Mouse (Mus musculus) intestine, embryonic 14.5 days (tissue): ENCODE measurements around the gene Slc12a1. TPM values are rescaled to one million over a fixed set of nuclear protein-coding genes. Genes with fewer than 3 reads are reported as not detected.

Experiments
- ATAC-seq: fragments of 200-750 bp; cut with Nextera tagmentation; replicated peaks from 2 replicates; pipeline ENCODE4 v1.8.0; 2017; ENCODE audit warnings: low read depth, moderate number of reproducible peaks, moderate TSS enrichment, moderate library complexity; ENCODE audit not compliant: low FRiP score, low TSS enrichment
- DNase-seq: peaks from one replicate; pipeline ENCODE4 v3.0.0-alpha.2; 2018; ENCODE audit warnings: low spot score
- H3K27ac ChIP-seq: fragments of 300-500 bp; sonication (generic); 2 replicates; pipeline ENCODE4 v1.5.1; 2014; ENCODE audit warnings: low read depth, mild to moderate bottlenecking, control low read depth
- H3K27me3 ChIP-seq: fragments of 300-500 bp; sonication (generic); replicated peaks from 2 replicates; pipeline ENCODE4 v1.6.1; 2014; ENCODE audit warnings: low read length, control low read depth; ENCODE audit not compliant: control insufficient read depth, insufficient read depth
- H3K36me3 ChIP-seq: fragments of 300-500 bp; sonication (generic); 2 replicates; pipeline ENCODE4 v1.6.1; 2014; ENCODE audit warnings: low read length, control low read depth; ENCODE audit not compliant: control insufficient read depth, insufficient read depth
- H3K4me1 ChIP-seq: fragments of 300-500 bp; sonication (generic); replicated peaks from 2 replicates; pipeline ENCODE4 v1.6.1; 2014; ENCODE audit warnings: low read length, control low read depth, mixed read lengths; ENCODE audit not compliant: control insufficient read depth, insufficient read depth
- H3K4me2 ChIP-seq: fragments of 300-500 bp; sonication (generic); 2 replicates; pipeline ENCODE4 v1.6.1; 2014; ENCODE audit warnings: low read length
- H3K4me3 ChIP-seq: fragments of 300-500 bp; sonication (generic); 2 replicates; pipeline ENCODE4 v1.5.1; 2014; ENCODE audit warnings: low read depth, low read length, control low read depth, mixed read lengths
- H3K9ac ChIP-seq: fragments of 300-500 bp; sonication (generic); 2 replicates; pipeline ENCODE4 v1.6.1; 2014; ENCODE audit warnings: mild to moderate bottlenecking, low read length
- H3K9me3 ChIP-seq: fragments of 300-500 bp; sonication (generic); 2 replicates; pipeline ENCODE4 v1.6.1; 2016; ENCODE audit warnings: low read length, control low read depth; ENCODE audit not compliant: control insufficient read depth
- WGBS: fragments of 180-500 bp; shearing (Covaris S2); extraction: QIAGEN DNeasy Blood & Tissue Kit; methylation state at CpG from one replicate; pipeline ENCODE4 v1.1.7; 2014; 5-methylcytosine and 5-hydroxymethylcytosine counted together
- polyA plus RNA-seq: library from polyadenylated mRNA; unstranded; fragments of >200 nt; fragmentation: Nextera tagmentation; extraction: Ambion mirVana; gene quantifications from 2 replicates; pipeline ENCODE4 v1.2.1, GENCODE M21; 2014

Slc12a1 gene
- polyA plus RNA-seq, 1 experiment from 2014 or later, result not detected

- no peaks in the 10 kb centered on the region for H3K9me3 ChIP-seq
These were observed 65.0 kb downstream of the Slc12a1 start for GRCm38 (mm10) chr2:125217286-125217685.

DNA sequence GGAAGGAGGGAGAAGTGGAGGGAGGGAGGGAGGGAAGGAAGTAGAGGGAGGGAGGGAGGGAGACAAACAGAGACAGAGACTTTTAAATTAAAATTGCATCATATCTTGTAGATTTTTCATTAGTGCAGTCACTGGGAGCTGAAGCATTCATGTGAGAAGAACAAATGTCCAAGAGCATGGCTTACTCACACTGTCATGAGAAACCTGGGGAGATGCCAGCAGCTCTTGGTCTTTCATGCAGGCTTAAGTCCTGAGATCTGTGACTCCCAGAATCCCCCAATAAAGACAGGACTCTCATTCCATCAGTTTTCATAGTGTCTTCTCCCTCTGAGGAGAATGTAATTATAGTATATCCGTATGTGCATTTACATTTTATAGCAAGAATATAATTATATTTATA, 66.3 kb downstream of the Slc12a1 start:
- Histone ChIP-seq H3K4me1 (no peaks in the 10 kb centered on the region), H3K36me3 (no peaks in the 10 kb centered on the region), H3K27me3 (no peaks in the 10 kb centered on the region), H3K9ac (no peak overlapping the region), H3K4me3 (no peak overlapping the region), H3K27ac (no peak overlapping the region), H3K4me2 (no peak overlapping the region), H3K9me3 (no peaks in the 10 kb centered on the region)
- ATAC-seq (no peak), DNase-seq (no peak)
- 89% methylated on average over 1 of the region's 1 CpGs for WGBS

More at GRCm38 (mm10) chr2:125217286-125217685, 65.0 kb downstream of the Slc12a1 start:
- H3K4me1 ChIP-seq, result no peaks in the 10 kb centered on the region
- WGBS, result 68% methylated on average over 6 of the region's 6 CpGs
- H3K27ac ChIP-seq, result no peak overlapping the region
- no peaks in the 10 kb centered on the region for H3K36me3 ChIP-seq
- ATAC-seq (no peak), DNase-seq (no peak)
- H3K4me2 ChIP-seq, result no peak overlapping the region
- no peaks in the 10 kb centered on the region for H3K27me3 ChIP-seq
- no peak overlapping the region for H3K9ac ChIP-seq
- no peak overlapping the region for H3K4me3 ChIP-seq

- Histone ChIP-seq H3K9me3 (no peaks in the 10 kb centered on the region), H3K36me3 (no peaks in the 10 kb centered on the region), H3K27ac (no peak overlapping the region), H3K9ac (no peak overlapping the region), H3K4me2 (no peak overlapping the region), H3K27me3 (no peaks in the 10 kb centered on the region), H3K4me3 (no peak overlapping the region), H3K4me1 (no peaks in the 10 kb centered on the region)
- DNase-seq (no peak), ATAC-seq (no peak)
- WGBS, result 74% methylated on average over 3 of the region's 3 CpGs
These were observed 67.0 kb downstream of the Slc12a1 start for GRCm38 (mm10) chr2:125219268-125219667.

DNA sequence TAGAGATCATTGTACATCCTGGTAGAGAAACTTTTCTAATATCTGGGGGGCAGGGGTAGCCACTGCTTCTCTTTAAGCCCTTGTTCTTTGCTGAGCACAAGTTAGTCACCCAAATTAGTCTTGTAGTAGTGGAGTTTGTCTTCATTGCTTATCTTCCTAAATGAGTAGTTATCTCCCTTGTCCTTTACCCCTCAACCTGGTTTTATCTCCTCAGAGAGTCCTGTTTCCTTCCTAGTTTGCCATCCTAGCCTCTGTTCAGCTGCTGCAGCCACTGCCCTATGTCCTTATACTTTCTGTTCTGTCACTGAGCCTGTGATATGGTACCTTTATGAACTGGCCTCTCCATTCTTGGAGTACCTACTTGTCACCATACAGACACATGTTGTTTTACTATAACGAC, 69.4 kb downstream of the Slc12a1 start:
- 76% methylated on average over 1 of the region's 1 CpGs for WGBS
- Histone ChIP-seq H3K9me3 (no peaks in the 10 kb centered on the region), H3K4me3 (no peak overlapping the region)

DNA sequence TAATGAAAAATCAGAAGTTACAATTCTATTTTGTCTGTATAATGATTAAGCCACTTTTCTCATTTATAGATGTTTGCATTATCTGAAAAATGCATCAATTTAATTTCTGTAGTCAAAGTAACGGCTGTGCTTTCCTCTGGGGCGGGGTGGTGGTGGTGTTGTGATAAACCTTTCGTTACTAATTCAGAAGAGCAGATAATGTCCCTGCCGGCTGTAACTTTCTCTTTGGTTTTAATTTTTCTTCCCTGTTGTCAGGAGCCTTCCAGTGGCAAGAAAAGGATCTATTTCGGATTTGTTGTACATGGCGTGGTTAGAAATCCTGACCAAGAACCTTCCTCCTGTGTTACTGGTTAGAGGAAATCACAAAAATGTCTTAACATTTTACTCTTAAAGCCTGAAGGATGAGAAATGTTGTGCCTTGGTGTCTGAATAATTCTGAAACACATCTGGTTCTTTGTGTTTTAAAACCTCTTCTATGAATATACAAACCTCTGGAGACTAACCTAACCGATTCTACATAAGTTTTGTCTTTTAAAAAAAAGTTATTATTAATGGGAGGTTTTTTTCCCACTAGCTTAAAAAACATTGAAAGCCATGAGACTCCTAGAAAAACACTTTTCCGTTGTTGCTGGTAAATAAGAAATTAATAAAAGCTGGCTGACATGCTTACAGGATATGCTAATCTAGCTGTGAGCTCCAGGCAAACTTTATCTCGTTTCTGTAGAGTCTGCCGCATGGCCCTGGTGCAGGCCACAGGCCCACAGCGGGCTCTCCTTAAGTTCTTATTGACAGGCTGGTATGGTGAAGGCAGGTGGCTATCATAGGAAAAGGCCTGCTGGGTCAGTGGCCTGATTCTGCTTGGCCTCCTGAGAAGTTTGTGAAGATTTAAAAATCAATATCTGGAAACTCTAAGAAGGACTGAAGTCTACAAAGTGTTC, 76.4 kb downstream of the Slc12a1 start:
- no peaks in the 10 kb centered on the region for H3K4me1 ChIP-seq
- 74% methylated on average over 11 of the region's 11 CpGs for WGBS
- H3K4me3 ChIP-seq, result no peak overlapping the region
- H3K27ac ChIP-seq, result no peak overlapping the region
- H3K9ac ChIP-seq, result no peak overlapping the region
- ATAC-seq (no peak), DNase-seq (no peak)
- H3K4me2 ChIP-seq, result no peak overlapping the region
- no peaks in the 10 kb centered on the region for H3K27me3 ChIP-seq
- no peaks in the 10 kb centered on the region for H3K36me3 ChIP-seq
- no peaks in the 10 kb centered on the region for H3K9me3 ChIP-seq

More for the DNA sequence above, 69.4 kb downstream of the Slc12a1 start:
- no peak overlapping the region for H3K9ac ChIP-seq
- DNase-seq (no peak), ATAC-seq (no peak)
- H3K36me3 ChIP-seq, result no peaks in the 10 kb centered on the region
- H3K4me1 ChIP-seq, result no peaks in the 10 kb centered on the region
- no peak overlapping the region for H3K4me2 ChIP-seq
- no peak overlapping the region for H3K27ac ChIP-seq
- H3K27me3 ChIP-seq, result no peaks in the 10 kb centered on the region

DNA sequence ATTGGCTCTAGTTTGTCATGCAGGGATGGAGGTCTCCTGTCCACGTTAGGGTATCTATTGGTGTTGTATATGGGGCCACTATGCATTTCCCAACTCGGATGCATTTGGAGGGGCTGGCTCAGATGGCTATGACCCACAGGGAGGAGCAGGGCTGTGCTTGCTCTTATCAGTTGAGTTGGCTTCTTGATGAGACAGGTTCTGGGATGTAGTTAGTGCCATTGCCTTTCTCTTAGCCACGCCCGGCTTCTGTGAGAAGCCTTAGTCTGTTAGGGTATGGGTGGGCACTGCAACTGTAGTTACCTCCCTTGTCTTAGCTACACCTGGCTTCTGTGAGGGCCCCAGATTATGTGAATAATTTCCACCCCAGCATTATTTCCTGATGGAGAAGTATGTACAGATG, 79.9 kb downstream of the Slc12a1 start:
- Histone ChIP-seq H3K9ac (no peak overlapping the region), H3K27ac (no peak overlapping the region), H3K27me3 (no peaks in the 10 kb centered on the region), H3K36me3 (no peaks in the 10 kb centered on the region), H3K9me3 (no peaks in the 10 kb centered on the region), H3K4me1 (no peaks in the 10 kb centered on the region), H3K4me2 (no peak overlapping the region), H3K4me3 (no peak overlapping the region)
- DNase-seq (no peak), ATAC-seq (no peak)
- 85% methylated on average over 4 of the region's 4 CpGs for WGBS

GRCm38 (mm10) chr2:125233537-125233936, 81.2 kb downstream of the Slc12a1 start:
- 58% methylated on average over 2 of the region's 2 CpGs for WGBS
- H3K27me3 ChIP-seq, result no peaks in the 10 kb centered on the region
- DNase-seq (no peak), ATAC-seq (no peak)
- no peak overlapping the region for H3K4me3 ChIP-seq
- H3K9ac ChIP-seq, result no peak overlapping the region
- H3K4me1 ChIP-seq, result no peaks in the 10 kb centered on the region
- no peak overlapping the region for H3K27ac ChIP-seq
- H3K9me3 ChIP-seq, result no peaks in the 10 kb centered on the region
- H3K36me3 ChIP-seq, result no peaks in the 10 kb centered on the region
- no peak overlapping the region for H3K4me2 ChIP-seq

DNA sequence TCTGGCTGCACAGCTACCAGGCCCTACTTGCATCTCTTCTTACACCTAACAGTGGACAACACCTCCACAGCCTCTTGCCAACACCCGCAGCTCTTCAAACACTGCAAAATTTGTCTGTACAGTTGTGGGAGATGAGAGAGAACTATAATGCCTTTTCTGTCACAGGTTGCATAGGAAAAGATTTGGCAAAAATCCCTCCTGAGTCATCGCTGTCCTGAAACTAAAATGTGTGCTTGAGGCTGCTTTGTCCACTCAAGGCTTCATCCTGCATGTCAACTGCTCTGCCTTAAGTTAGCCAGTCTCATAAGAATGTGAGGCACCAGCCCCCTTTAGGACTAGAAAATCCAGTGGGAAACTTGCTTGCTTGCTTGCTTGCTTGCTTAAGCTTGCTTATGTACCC, 81.7 kb downstream of the Slc12a1 start:
- Histone ChIP-seq H3K27ac (no peak overlapping the region), H3K4me3 (no peak overlapping the region), H3K36me3 (no peaks in the 10 kb centered on the region), H3K4me1 (no peaks in the 10 kb centered on the region), H3K4me2 (no peak overlapping the region), H3K9ac (no peak overlapping the region), H3K9me3 (no peaks in the 10 kb centered on the region), H3K27me3 (no peaks in the 10 kb centered on the region)
- DNase-seq, result no peak
- WGBS, result 81% methylated on average over 2 of the region's 2 CpGs
- no peak for ATAC-seq
